Mouse (Mus musculus) olfactory bulb, adult 2 months (tissue): ENCODE data around the gene Vps13a. TPM values are rescaled to one million over a fixed set of nuclear protein-coding genes. Genes with fewer than 3 reads are reported as not detected.

ENCODE experiments used
- H3K27ac ChIP-seq: fragments of 200-500 bp; 2 replicates; pipeline ENCODE4 v1.5.1; 2012; ENCODE audit warnings: low read depth, low read length; ENCODE audit not compliant: insufficient read depth
- H3K4me1 ChIP-seq: fragments of 200-500 bp; 2 replicates; pipeline ENCODE4 v1.6.1; 2012; ENCODE audit warnings: low read length; ENCODE audit not compliant: control insufficient read depth, insufficient read depth
- H3K4me3 ChIP-seq: fragments of 200-500 bp; 2 replicates; pipeline ENCODE4 v1.5.1; 2012; ENCODE audit warnings: mild to moderate bottlenecking, low read depth, low read length, moderate library complexity; ENCODE audit not compliant: insufficient read depth
- CTCF ChIP-seq: fragments of 200-500 bp; IDR thresholded peaks from 2 replicates; pipeline ENCODE4 v1.5.1; 2012; ENCODE audit warnings: low read depth, mild to moderate bottlenecking, low read length, moderate library complexity; ENCODE audit not compliant: insufficient read depth
- POLR2A ChIP-seq: fragments of 200-500 bp; IDR thresholded peaks from 2 replicates; pipeline ENCODE4 v1.6.1; 2012; ENCODE audit warnings: mild to moderate bottlenecking, low read depth, low read length, moderate library complexity; ENCODE audit not compliant: insufficient read depth
- WGBS: fragments of 180-500 bp; shearing (Covaris S2); methylation state at CpG from one replicate; pipeline ENCODE4 v1.1.7; 2018; 5-methylcytosine and 5-hydroxymethylcytosine counted together
- polyA plus RNA-seq: library from polyadenylated mRNA; stranded (reverse); fragments of >200 nt; gene quantifications from 2 replicates; pipeline ENCODE4 v1.2.4, GENCODE M21; 2012; ENCODE audit warnings: low replicate concordance; ENCODE audit not compliant: missing spikeins, insufficient read depth, insufficient read length

The Vps13a gene
- polyA plus RNA-seq, 1 experiment = not detected

DNA sequence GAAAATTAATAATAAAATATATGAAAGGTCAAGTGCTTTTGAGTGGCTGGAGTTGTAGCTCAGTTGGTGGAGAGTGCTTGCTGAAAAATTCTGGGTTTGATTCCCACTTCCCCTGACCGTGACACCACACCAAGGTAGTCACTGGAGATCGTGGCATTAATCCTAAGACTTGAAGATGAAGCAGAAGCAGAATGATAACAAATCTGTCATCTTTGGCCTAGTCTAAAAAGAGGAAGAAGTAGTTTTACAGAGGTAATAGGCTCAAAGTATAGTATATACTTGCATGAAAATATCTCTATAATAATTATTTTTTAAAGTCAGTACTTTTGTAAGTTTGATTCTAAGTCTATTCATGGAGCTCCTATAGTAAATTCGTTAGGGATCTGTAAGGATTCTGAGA is 65.5 kb downstream of the Vps13a start:
- WGBS = 94% methylated on average over 3 of the region's 3 CpGs
- Histone ChIP-seq H3K4me3 (no peak overlapping the region), H3K27ac (no peak overlapping the region), H3K4me1 (no peaks in the 10 kb centered on the region)
- TF ChIP-seq CTCF (no peak), POLR2A (no peak)

DNA sequence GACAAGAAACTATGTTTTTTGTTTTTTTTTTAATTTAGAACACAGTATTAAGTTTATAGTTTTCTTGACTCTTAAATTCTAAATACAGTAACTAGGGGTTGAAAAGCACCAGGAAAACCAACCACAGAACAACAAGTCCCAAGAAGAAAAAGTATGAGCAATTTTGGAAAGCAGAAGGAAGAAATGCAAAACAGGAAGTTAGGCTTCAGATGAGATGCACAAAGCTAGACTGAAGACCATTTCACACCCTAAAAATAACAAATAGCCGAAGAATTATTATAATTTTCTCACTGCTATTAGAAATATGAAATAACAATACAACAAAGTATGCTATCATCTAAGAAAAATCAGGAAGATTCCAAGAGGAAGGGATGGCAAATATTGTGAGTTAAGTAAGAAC is 78.9 kb downstream of the Vps13a start:
- Histone ChIP-seq H3K27ac (no peak overlapping the region), H3K4me1 (no peaks in the 10 kb centered on the region), H3K4me3 (no peak overlapping the region)
- WGBS = 87% methylated on average over 1 of the region's 1 CpGs
- TF ChIP-seq CTCF (no peak), POLR2A (no peak)

GRCm38 (mm10) chr19:16684922-16685321 is 95.8 kb downstream of the Vps13a start:
- H3K4me3 ChIP-seq = no peak overlapping the region
- WGBS = 95% methylated on average over 4 of the region's 4 CpGs
- no peak for TF ChIP-seq POLR2A

GRCm38 (mm10) chr19:16684210-16684609 is 96.5 kb downstream of the Vps13a start:
- WGBS = 93% methylated on average over 2 of the region's 2 CpGs
- H3K27ac ChIP-seq = no peak overlapping the region
- TF ChIP-seq CTCF (no peak), POLR2A (no peak)
- H3K4me3 ChIP-seq = no peak overlapping the region
- no peaks in the 10 kb centered on the region for H3K4me1 ChIP-seq

More at GRCm38 (mm10) chr19:16684922-16685321, 95.8 kb downstream of the Vps13a start:
- Histone ChIP-seq H3K27ac (no peak overlapping the region), H3K4me1 (no peaks in the 10 kb centered on the region)

- no peak overlapping the region for H3K4me3 ChIP-seq
- no peak overlapping the region for H3K27ac ChIP-seq
- H3K4me1 ChIP-seq = no peaks in the 10 kb centered on the region
- WGBS = 54% methylated on average over 14 of the region's 14 CpGs
- TF ChIP-seq CTCF = no peak
- TF ChIP-seq POLR2A = no peak
These were observed 154.9 kb downstream of the Vps13a start for GRCm38 (mm10) chr19:16625610-16626395.

- Histone ChIP-seq H3K4me3 (no peak overlapping the region), H3K27ac (no peak overlapping the region), H3K4me1 (no peaks in the 10 kb centered on the region)
- TF ChIP-seq POLR2A (no peak), CTCF (no peak)
These were observed 155.7 kb downstream of the Vps13a start for GRCm38 (mm10) chr19:16624994-16625393.

GRCm38 (mm10) chr19:16623154-16623553 is 157.6 kb downstream of the Vps13a start:
- Histone ChIP-seq H3K4me1 (no peaks in the 10 kb centered on the region), H3K4me3 (no peak overlapping the region), H3K27ac (no peak overlapping the region)
- TF ChIP-seq POLR2A (no peak), CTCF (no peak)
- 92% methylated on average over 4 of the region's 4 CpGs for WGBS

DNA sequence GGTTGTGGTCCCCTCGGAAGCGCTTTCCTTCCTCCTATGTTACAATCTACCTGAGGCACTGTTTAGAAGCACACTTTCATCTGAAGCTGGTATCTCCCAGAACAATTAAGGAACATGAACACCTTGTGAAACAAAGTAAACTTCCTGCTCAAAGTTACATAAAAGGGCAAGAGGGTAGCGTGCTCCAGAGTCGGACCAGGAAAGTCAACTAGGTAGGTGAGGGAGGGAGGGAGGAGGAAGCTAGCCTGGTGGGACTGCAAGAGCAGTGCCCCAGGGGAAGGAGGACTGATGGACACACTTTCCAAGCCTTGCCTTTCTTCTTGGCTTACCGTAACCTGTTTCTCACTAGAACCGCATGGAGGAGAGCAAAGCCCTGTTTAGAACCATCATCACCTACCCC is 173.1 kb downstream of the Vps13a start:
- 91% methylated on average over 6 of the region's 6 CpGs for WGBS
- no peaks in the 10 kb centered on the region for H3K4me1 ChIP-seq
- no peak overlapping the region for H3K4me3 ChIP-seq
- no peak overlapping the region for H3K27ac ChIP-seq
- TF ChIP-seq CTCF = no peak
- no peak for TF ChIP-seq POLR2A

- Histone ChIP-seq H3K27ac (no peak overlapping the region), H3K4me3 (no peak overlapping the region), H3K4me1 (no peaks in the 10 kb centered on the region; the same call in 1 of the 2 replicates)
- TF ChIP-seq POLR2A (no peak), CTCF (no peak)
- 89% methylated on average over 8 of the region's 8 CpGs for WGBS
These were observed 178.7 kb downstream of the Vps13a start for GRCm38 (mm10) chr19:16602026-16602425.

GRCm38 (mm10) chr19:16599298-16599970 is 181.3 kb downstream of the Vps13a start:
- Histone ChIP-seq H3K4me3 (no peak overlapping the region), H3K27ac (no peak overlapping the region), H3K4me1 (no peaks in the 10 kb centered on the region; the same call in 1 of the 2 replicates)
- no peak for TF ChIP-seq CTCF
- no peak for TF ChIP-seq POLR2A
- 10% methylated on average over 9 of the region's 9 CpGs for WGBS
